Mouse (Mus musculus) 3134 (cell line): ENCODE measurements around the gene Zfp341.

Source experiments
- DNase-seq: peaks from one replicate; pipeline ENCODE4 v3.0.0-alpha.2; 2011; ENCODE audit warnings: low spot score; ENCODE audit not compliant: insufficient read length; ENCODE audit errors: extremely low read depth

Gene Zfp341

GRCm38 (mm10) chr2:154668680-154669079, 55.6 kb downstream of the Zfp341 start:
- no peak for DNase-seq

- no peak for DNase-seq
These were observed 57.0 kb downstream of the Zfp341 start for GRCm38 (mm10) chr2:154670106-154670505.

- no peak for DNase-seq
These were observed 57.6 kb downstream of the Zfp341 start for GRCm38 (mm10) chr2:154670741-154671140.

GRCm38 (mm10) chr2:154674008-154674407, 60.9 kb downstream of the Zfp341 start:
- DNase-seq = no peak

GRCm38 (mm10) chr2:154676653-154677609, 63.8 kb downstream of the Zfp341 start:
- no peak for DNase-seq

GRCm38 (mm10) chr2:154677651-154678139, 64.6 kb downstream of the Zfp341 start:
- no peak for DNase-seq

GRCm38 (mm10) chr2:154678995-154679394, 65.9 kb downstream of the Zfp341 start:
- no peak for DNase-seq

GRCm38 (mm10) chr2:154680337-154680736, 67.2 kb downstream of the Zfp341 start:
- no peak for DNase-seq

GRCm38 (mm10) chr2:154680941-154681340, 67.8 kb downstream of the Zfp341 start:
- DNase-seq = no peak

- no peak for DNase-seq
These were observed 69.6 kb downstream of the Zfp341 start for GRCm38 (mm10) chr2:154682712-154683111.

- no peak for DNase-seq
These were observed 71.9 kb downstream of the Zfp341 start for GRCm38 (mm10) chr2:154684901-154685470.

GRCm38 (mm10) chr2:154685772-154686171, 72.7 kb downstream of the Zfp341 start:
- no peak for DNase-seq

- no peak for DNase-seq
These were observed 73.7 kb downstream of the Zfp341 start for GRCm38 (mm10) chr2:154686819-154687218.

GRCm38 (mm10) chr2:154689391-154689790, 76.3 kb downstream of the Zfp341 start:
- no peak for DNase-seq

- DNase-seq = no peak
These were observed 77.9 kb downstream of the Zfp341 start for GRCm38 (mm10) chr2:154690959-154691358.

- no peak for DNase-seq
These were observed 80.3 kb downstream of the Zfp341 start for GRCm38 (mm10) chr2:154693186-154693940.

- DNase-seq = no peak
These were observed 80.8 kb downstream of the Zfp341 start for GRCm38 (mm10) chr2:154693941-154694256.

- DNase-seq = no peak
These were observed 82.6 kb downstream of the Zfp341 start for GRCm38 (mm10) chr2:154695690-154696089.
